Mouse (Mus musculus): ENCODE results near the gene Mrpl24.
"Not testable (repeated sequence)": the region's sequence is repeated elsewhere in the genome, so short reads cannot be mapped to it uniquely, and the experiment has no call there.

Mrpl24 gene

GRCm38 (mm10) chr3:87919336-87920108, at the start of gene Mrpl24:
TSS of gene Mrpl24 (plus strand) at chr3:87919506.
- in situ Hi-C loops (cut with MboI, MseI) = no loop called here

- in situ Hi-C loops (cut with MboI, MseI) = no loop called here
These were observed 41.6 kb upstream of the Mrpl24 start for GRCm38 (mm10) chr3:87877730-87878129.

- in situ Hi-C loops (cut with MboI, MseI) = no loop called here
These were observed 35.0 kb upstream of the Mrpl24 start for GRCm38 (mm10) chr3:87884291-87884690.

- in situ Hi-C loops (cut with MboI, MseI) = no loop called here
These were observed 34.5 kb upstream of the Mrpl24 start for GRCm38 (mm10) chr3:87884708-87885251.

- in situ Hi-C loops (cut with MboI, MseI) = no loop called here
These were observed 33.9 kb upstream of the Mrpl24 start, which contains the start of gene Prcc for GRCm38 (mm10) chr3:87885281-87886003. TSS of gene Prcc (minus strand) at chr3:87885608.

- in situ Hi-C loops (cut with MboI, MseI) = no loop called here
These were observed 33.3 kb upstream of the Mrpl24 start for GRCm38 (mm10) chr3:87886004-87886365.

GRCm38 (mm10) chr3:87886416-87886815, 32.9 kb upstream of the Mrpl24 start:
- in situ Hi-C loops (cut with MboI, MseI) = no loop called here

- in situ Hi-C loops (cut with MboI, MseI) = not testable (repeated sequence)
These were observed 31.9 kb upstream of the Mrpl24 start for GRCm38 (mm10) chr3:87887400-87887799.

GRCm38 (mm10) chr3:87891481-87891880, 27.8 kb upstream of the Mrpl24 start:
- in situ Hi-C loops (cut with MboI, MseI) = no loop called here

GRCm38 (mm10) chr3:87893367-87893905, 25.9 kb upstream of the Mrpl24 start:
- in situ Hi-C loops (cut with MboI, MseI) = no loop called here

- in situ Hi-C loops (cut with MboI, MseI) = no loop called here
These were observed 20.0 kb upstream of the Mrpl24 start for GRCm38 (mm10) chr3:87899266-87899665.

- in situ Hi-C loops (cut with MboI, MseI) = no loop called here
These were observed 19.5 kb upstream of the Mrpl24 start for GRCm38 (mm10) chr3:87899776-87900175.

GRCm38 (mm10) chr3:87901036-87901624, 18.2 kb upstream of the Mrpl24 start:
- in situ Hi-C loops (cut with MboI, MseI) = no loop called here

- in situ Hi-C loops (cut with MboI, MseI) = not testable (repeated sequence)
These were observed 17.3 kb upstream of the Mrpl24 start for GRCm38 (mm10) chr3:87901959-87902358.

- in situ Hi-C loops (cut with MboI, MseI) = no loop called here
These were observed 15.5 kb upstream of the Mrpl24 start for GRCm38 (mm10) chr3:87903821-87904220.

GRCm38 (mm10) chr3:87905880-87906485, 13.3 kb upstream of the Mrpl24 start, which contains the start of gene Hdgf:
TSS of gene Hdgf (plus strand) at chr3:87906321.
- in situ Hi-C loops (cut with MboI, MseI) = no loop called here

- in situ Hi-C loops (cut with MboI, MseI) = no loop called here
These were observed 12.7 kb upstream of the Mrpl24 start for GRCm38 (mm10) chr3:87906601-87906980.

GRCm38 (mm10) chr3:87906981-87907857, 12.1 kb upstream of the Mrpl24 start:
- in situ Hi-C loops (cut with MboI, MseI) = no loop called here

- in situ Hi-C loops (cut with MboI, MseI) = no loop called here
These were observed 11.4 kb upstream of the Mrpl24 start for GRCm38 (mm10) chr3:87907906-87908305.

- in situ Hi-C loops (cut with MboI, MseI) = no loop called here
These were observed 9.9 kb upstream of the Mrpl24 start for GRCm38 (mm10) chr3:87909381-87909780.

- in situ Hi-C loops (cut with MboI, MseI) = no loop called here
These were observed 9.4 kb upstream of the Mrpl24 start for GRCm38 (mm10) chr3:87909874-87910273.
